Mouse (Mus musculus): ENCODE measurements around the gene Cped1. TPM values are rescaled to one million over a fixed set of nuclear protein-coding genes. Genes with fewer than 3 reads are reported as not detected.
A peak's percentile ranks its signal among the peaks of the same experiment; 100 is the strongest.

The Cped1 gene
- polyA plus RNA-seq, 1 experiment from 2014 or later: 25.0 TPM

DNA sequence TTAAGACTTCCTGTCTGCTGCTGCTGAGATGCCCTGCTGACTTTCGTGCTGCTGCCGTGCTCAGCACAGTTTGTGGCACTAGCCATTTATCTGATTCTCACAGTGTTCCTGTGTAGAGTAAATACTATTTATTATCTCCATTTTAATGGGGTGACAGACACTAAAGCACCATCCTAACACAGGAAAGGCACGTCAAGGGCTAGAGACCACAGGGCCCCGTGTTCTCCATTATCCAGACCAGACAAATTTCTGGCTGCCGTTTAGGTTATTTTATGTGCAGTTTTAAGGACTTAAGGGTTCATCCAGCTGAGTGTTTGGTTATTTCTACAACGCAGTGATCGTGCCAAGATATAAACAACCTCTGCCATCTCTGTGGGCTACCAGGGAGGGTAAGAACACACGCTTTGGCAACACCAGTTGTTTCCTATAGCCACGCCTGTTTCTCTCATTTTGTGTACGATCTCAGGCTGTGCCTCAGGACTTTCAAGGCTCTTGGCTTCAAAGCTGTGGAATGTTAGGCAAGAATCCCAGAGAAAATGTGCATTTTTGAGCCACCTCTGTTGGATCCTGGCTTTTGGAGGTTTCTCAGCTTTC lies 149.4 kb downstream of the Cped1 start:
- H3K9me3 ChIP-seq: no peaks in the 10 kb centered on the region
- no peak overlapping the region for H3K4me2 ChIP-seq
- H3K27me3 ChIP-seq: no peaks in the 10 kb centered on the region
- no peak overlapping the region for H3K9ac ChIP-seq
- H3K4me3 ChIP-seq: no peak overlapping the region
- 29% methylated on average over 10 of the region's 10 CpGs for WGBS
- H3K27ac ChIP-seq: no peak overlapping the region
- ATAC-seq (ENCODE audit: borderline replicate concordance, extremely low read depth, low FRiP score, low TSS enrichment): peak; percentile 57
- H3K4me1 ChIP-seq: peaks cover 8% of the 10 kb centered on the region; the same call in 1 of the 2 replicates
- H3K36me3 ChIP-seq: no peaks in the 10 kb centered on the region

DNA sequence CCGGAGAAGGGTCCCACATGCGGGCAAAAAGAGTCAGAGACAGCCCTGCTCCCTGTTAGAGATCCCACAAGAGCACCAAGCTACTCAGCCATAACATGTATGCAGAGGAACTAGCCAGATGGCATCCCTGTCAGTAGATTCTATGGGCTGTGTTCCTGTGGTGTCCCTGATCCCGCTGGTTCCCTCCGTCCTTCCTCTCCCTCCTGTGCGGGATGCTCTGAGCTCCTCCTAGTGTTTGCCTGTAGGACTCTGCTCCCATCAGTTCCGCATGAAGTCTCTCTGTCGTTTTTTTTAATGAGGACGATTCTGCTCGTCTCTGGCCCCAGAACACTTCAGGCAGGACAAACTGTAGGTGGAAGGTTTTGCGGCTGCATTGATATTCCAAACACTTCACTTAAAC lies 151.1 kb downstream of the Cped1 start:
- Histone ChIP-seq H3K4me2 (no peak overlapping the region), H3K36me3 (no peaks in the 10 kb centered on the region), H3K9me3 (no peaks in the 10 kb centered on the region), H3K27me3 (no peaks in the 10 kb centered on the region), H3K27ac (no peak overlapping the region), H3K9ac (no peak overlapping the region), H3K4me1 (peaks cover 8% of the 10 kb centered on the region; the same call in 1 of the 2 replicates), H3K4me3 (no peak overlapping the region)
- 58% methylated on average over 10 of the region's 10 CpGs for WGBS
- no peak for ATAC-seq (ENCODE audit: borderline replicate concordance, extremely low read depth, low FRiP score, low TSS enrichment)

DNA sequence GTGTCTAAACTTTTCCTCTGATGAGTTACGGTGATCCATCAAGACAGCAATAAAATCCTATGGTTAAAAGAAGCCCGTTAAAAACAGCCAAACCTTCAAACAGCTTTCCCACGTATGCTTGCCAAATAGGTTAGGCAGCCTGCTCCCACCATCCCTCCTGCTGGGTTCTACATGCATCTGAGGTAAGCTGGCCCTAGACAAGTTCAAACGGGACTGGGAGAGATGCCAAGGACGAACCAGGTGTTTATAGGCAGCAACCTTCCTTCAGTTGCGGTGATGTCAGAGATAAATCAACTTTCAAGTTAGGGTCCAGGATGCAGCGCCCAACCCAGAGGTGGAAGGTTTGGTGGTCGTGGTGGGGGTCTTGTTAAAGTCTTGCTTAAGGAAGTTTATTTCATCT lies 155.1 kb downstream of the Cped1 start:
- no peak for ATAC-seq (ENCODE audit: borderline replicate concordance, extremely low read depth, low FRiP score, low TSS enrichment)
- Histone ChIP-seq H3K27ac (no peak overlapping the region), H3K4me3 (no peak overlapping the region), H3K4me2 (no peak overlapping the region), H3K36me3 (peaks cover 9% of the 10 kb centered on the region; the same call in 1 of the 2 replicates), H3K9ac (no peak overlapping the region), H3K9me3 (no peaks in the 10 kb centered on the region), H3K4me1 (no peaks in the 10 kb centered on the region), H3K27me3 (no peaks in the 10 kb centered on the region)
- WGBS: 63% methylated on average over 8 of the region's 8 CpGs

DNA sequence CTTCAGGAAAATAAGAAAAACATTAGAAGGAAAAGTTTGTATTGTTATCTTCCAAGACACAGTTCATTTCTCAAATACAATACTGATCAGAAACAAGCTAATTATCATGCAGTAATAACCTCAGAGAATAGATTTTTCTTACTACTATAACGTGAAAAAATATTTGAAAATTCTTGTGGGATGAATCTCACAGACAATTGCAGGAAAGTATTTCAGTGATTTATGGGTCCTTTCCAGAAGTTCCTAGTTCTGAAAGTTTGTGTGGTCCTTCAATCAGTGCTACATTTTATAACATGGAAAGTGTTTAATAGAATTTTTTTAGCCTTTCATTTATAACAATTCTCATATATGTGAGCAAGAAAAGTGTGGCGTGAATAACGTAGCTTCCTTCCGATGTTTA lies 161.5 kb downstream of the Cped1 start:
- Histone ChIP-seq H3K4me3 (no peak overlapping the region), H3K27ac (no peak overlapping the region), H3K9ac (no peak overlapping the region), H3K4me2 (no peak overlapping the region), H3K9me3 (no peaks in the 10 kb centered on the region), H3K36me3 (peaks cover 19% of the 10 kb centered on the region), H3K4me1 (no peaks in the 10 kb centered on the region), H3K27me3 (no peaks in the 10 kb centered on the region)
- 86% methylated on average over 4 of the region's 4 CpGs for WGBS
- ATAC-seq (ENCODE audit: borderline replicate concordance, extremely low read depth, low FRiP score, low TSS enrichment): no peak

DNA sequence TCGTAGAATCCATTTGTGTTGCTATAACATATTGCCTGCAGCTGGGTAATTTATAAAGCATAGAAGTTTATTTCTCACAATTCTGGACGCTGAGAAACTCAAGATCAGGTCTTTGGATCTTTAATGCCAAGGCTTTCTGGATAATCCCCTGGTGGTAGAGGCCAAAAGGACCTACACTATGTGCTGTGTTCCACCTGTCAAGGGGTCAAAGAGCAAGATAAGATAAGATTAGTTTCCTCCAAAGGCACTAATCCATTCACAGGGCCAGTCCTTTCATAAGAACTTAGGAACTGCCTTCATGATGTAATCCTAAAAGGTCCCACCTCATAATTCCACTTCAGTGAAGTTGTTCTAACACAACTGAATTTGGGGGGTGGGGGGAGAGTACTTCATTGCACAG lies 162.8 kb downstream of the Cped1 start:
- Histone ChIP-seq H3K4me1 (no peaks in the 10 kb centered on the region), H3K4me2 (no peak overlapping the region), H3K9me3 (no peaks in the 10 kb centered on the region), H3K27ac (no peak overlapping the region), H3K4me3 (no peak overlapping the region), H3K36me3 (peaks cover 21% of the 10 kb centered on the region), H3K9ac (no peak overlapping the region), H3K27me3 (no peaks in the 10 kb centered on the region)
- 75% methylated on average over 2 of the region's 2 CpGs for WGBS
- no peak for ATAC-seq (ENCODE audit: borderline replicate concordance, extremely low read depth, low FRiP score, low TSS enrichment)

DNA sequence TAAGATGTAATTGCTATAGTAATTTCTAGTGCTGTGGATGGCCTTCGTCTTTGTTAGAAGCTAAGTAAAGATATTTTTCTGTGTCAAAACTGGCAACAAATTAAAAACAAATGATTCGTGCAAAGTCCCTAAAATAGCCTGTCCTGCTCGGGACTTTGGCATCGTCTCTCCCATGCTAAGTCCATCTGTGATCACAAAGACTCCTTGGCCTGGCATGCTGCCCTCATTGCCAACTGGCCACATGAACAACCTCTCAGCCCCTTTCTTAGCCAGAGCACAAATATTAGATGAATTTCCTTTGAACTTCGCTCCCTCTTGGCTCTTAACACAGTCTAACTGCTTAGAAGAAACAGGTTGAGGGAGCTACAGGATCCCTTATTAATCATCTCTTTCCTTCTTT lies 171.7 kb downstream of the Cped1 start:
- no peaks in the 10 kb centered on the region for H3K9me3 ChIP-seq
- no peaks in the 10 kb centered on the region for H3K27me3 ChIP-seq
- 0 out of 2 replicates have a peak, but pooled peaks cover 2% of the 10 kb centered on the region for H3K4me1 ChIP-seq
- H3K4me2 ChIP-seq: no peak overlapping the region
- H3K36me3 ChIP-seq: no peaks in the 10 kb centered on the region
- WGBS: 43% methylated on average over 5 of the region's 5 CpGs
- H3K9ac ChIP-seq: no peak overlapping the region
- no peak overlapping the region for H3K4me3 ChIP-seq
- ATAC-seq (ENCODE audit: borderline replicate concordance, extremely low read depth, low FRiP score, low TSS enrichment): no peak
- H3K27ac ChIP-seq: no peak overlapping the region

DNA sequence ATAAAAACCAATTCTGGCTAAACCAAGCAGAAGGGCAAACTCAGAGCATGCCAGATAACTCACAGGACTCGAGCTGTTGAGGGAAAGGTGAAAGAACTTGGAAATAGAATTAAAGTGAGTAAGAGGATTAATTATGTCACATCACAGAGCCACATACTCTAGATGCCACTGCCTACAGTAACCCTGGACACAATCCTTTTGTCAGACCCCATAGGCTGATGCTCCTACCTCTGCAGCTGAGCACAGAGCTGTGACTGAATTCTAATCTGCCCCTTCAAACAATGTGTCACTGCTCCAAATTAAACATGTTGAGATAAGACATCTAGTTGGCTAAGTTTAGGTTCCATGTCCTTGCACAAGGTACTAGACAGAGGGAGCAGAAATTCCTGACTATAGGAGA lies 176.2 kb downstream of the Cped1 start:
- no peak for ATAC-seq (ENCODE audit: borderline replicate concordance, extremely low read depth, low FRiP score, low TSS enrichment)
- H3K9me3 ChIP-seq: no peaks in the 10 kb centered on the region
- H3K27me3 ChIP-seq: no peaks in the 10 kb centered on the region
- no peaks in the 10 kb centered on the region for H3K36me3 ChIP-seq
- H3K4me3 ChIP-seq: no peak overlapping the region
- no peak overlapping the region for H3K9ac ChIP-seq
- no peak overlapping the region for H3K27ac ChIP-seq
- WGBS: 44% methylated on average over 1 of the region's 1 CpGs
- 0 out of 2 replicates have a peak, but pooled peaks cover 2% of the 10 kb centered on the region for H3K4me1 ChIP-seq
- H3K4me2 ChIP-seq: no peak overlapping the region

DNA sequence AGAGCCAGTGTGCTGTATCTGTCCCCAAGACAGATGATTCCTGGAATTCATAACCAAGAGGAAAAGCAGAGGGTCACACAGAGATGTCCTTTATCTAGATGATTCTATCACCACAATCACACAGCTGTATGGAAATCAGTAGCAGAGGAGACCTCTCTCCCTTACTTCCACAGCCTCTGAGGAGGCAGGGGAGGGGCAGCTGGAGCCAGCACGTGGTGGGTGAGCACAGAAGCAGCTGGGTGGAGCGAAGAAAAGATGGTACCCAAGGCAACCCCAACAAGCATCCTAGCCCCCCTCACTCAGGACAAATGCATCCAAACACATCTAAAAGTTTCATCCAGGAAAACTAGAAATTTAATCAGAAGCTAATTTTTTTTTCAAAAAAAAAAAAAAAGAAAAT lies 182.7 kb downstream of the Cped1 start:
- 70% methylated on average over 2 of the region's 2 CpGs for WGBS
- ATAC-seq (ENCODE audit: borderline replicate concordance, extremely low read depth, low FRiP score, low TSS enrichment): no peak
- H3K9ac ChIP-seq: no peak overlapping the region
- H3K36me3 ChIP-seq: 0 out of 2 replicates have a peak, but pooled peaks cover 3% of the 10 kb centered on the region
- no peak overlapping the region for H3K4me3 ChIP-seq
- no peak overlapping the region for H3K27ac ChIP-seq
- H3K4me1 ChIP-seq: no peaks in the 10 kb centered on the region
- H3K27me3 ChIP-seq: no peaks in the 10 kb centered on the region
- H3K9me3 ChIP-seq: no peaks in the 10 kb centered on the region
- H3K4me2 ChIP-seq: no peak overlapping the region

DNA sequence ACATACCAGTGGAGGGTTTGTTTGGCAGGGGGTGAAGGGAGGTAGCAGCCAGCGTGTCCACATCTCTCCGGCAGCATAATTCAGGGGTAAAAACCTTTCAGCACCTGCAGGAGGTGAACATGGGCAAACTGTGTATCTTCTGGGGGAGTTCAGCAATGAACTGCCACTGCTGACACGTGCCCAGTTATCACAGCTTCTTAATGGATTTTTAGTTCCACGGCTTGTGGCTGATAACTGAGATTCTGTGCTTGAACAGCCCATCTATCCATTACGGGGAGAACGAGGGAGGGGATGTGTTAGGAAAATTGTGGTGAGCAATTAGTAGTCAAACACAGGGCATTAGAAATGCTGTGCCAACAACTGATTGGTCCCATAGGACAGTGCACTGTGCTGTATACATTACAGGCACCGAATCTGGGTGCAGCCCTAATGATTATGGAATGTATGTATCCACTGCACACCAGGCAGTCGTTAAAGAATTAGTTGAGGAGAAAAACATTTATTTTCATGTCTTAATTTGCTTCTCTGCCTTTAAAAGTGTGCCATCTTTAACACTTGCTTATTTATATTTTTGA lies 193.1 kb downstream of the Cped1 start:
- Histone ChIP-seq H3K9me3 (no peaks in the 10 kb centered on the region), H3K4me1 (no peaks in the 10 kb centered on the region), H3K4me2 (no peak overlapping the region), H3K9ac (no peak overlapping the region), H3K27me3 (no peaks in the 10 kb centered on the region), H3K27ac (no peak overlapping the region), H3K4me3 (no peak overlapping the region), H3K36me3 (no peaks in the 10 kb centered on the region)
- no peak for ATAC-seq (ENCODE audit: borderline replicate concordance, extremely low read depth, low FRiP score, low TSS enrichment)
- WGBS: 60% methylated on average over 8 of the region's 8 CpGs

DNA sequence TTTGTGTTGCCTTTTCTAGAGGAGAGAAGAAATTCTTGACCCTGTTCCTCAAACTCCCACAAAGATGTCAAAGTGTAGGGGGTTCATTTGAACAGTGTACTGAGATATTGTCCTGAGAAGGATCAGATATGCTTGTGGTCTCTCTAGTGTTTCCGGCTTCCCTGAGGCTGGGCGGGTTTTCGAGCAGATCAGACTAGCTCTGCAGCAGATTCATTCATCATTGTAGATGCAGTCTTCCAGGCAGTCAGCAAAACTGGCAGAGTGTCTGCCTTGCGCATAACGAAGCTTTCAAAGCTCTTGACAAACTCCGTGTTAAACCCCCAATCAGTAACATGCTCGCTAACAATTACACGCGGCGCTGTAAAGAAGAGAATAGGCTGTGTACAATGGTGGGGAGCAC lies 194.6 kb downstream of the Cped1 start:
- no peak for ATAC-seq (ENCODE audit: borderline replicate concordance, extremely low read depth, low FRiP score, low TSS enrichment)
- Histone ChIP-seq H3K9ac (no peak overlapping the region), H3K27me3 (no peaks in the 10 kb centered on the region), H3K36me3 (no peaks in the 10 kb centered on the region), H3K4me3 (no peak overlapping the region), H3K4me1 (no peaks in the 10 kb centered on the region), H3K9me3 (no peaks in the 10 kb centered on the region), H3K27ac (no peak overlapping the region), H3K4me2 (no peak overlapping the region)
- 64% methylated on average over 10 of the region's 10 CpGs for WGBS

DNA sequence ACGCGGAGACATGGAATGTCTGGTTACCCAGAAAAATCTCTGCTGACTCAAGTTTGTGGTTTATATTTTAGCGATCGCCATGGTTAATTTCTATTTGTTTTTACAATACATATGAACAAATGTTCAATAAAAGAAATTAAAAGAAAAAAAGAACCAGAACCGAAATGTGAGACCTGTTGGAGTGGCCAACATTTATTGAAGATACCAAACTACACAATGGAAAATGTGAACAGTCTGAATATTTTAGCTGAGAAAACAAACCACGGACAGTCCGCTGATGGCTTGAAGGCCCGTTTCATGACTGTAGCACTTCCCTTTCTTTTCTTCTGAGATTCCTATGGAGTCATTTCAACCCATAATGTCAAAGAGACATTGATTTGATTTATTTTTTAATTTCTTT lies 201.3 kb downstream of the Cped1 start:
- Histone ChIP-seq H3K27ac (no peak overlapping the region), H3K36me3 (no peaks in the 10 kb centered on the region), H3K9ac (no peak overlapping the region), H3K9me3 (no peaks in the 10 kb centered on the region), H3K4me2 (no peak overlapping the region), H3K4me3 (no peak overlapping the region), H3K4me1 (no peaks in the 10 kb centered on the region), H3K27me3 (no peaks in the 10 kb centered on the region)
- ATAC-seq (ENCODE audit: borderline replicate concordance, extremely low read depth, low FRiP score, low TSS enrichment): no peak
- WGBS: 83% methylated on average over 8 of the region's 8 CpGs

DNA sequence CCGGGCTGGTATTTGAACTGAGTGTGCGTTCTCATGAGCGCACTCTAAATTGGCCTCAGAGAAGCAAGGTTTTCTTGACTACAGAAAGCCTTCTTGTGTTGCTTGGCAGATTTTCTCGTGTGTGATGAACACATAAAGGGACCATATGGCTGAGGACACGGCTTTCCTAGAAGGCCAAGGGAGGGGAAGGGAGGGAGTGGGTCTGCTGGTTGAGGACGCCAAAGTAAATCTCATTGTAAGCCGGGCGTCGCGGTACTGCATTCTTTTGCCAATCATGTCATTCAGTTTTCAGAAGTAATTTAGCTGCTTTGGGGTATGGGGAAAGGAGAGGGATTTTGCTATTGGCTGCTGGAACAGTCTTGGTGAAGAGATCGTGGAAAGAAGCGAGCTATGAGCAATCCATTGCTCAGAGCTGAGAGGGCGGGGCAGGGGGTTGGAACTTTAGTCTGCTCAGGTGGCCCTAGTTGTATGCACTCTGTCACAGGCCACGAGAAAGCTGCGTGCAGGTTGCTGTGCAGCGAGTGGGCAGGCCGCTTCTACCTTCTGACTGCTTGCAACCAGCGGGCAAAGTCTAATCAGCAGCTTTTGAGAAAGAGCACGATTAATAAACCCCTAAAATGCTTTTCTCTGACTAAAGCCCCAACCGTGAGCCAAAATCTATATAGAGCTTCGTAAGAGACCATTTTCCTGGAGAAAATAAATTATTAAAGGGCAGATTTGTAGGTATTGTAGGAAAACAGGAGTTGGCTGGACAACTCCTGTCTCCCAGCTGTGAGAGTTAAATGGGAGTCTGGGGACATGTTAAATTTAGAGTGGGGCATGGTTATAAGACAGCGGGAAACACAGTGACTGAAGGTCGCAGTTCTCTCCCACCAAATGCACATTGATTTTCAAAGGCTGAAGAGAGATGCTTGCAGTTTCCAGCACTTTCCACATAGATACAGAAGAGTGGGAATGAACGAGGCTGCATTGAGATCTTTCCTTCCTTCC lies 203.9 kb downstream of the Cped1 start:
- H3K4me1 ChIP-seq: no peaks in the 10 kb centered on the region
- no peak overlapping the region for H3K4me2 ChIP-seq
- ATAC-seq (ENCODE audit: borderline replicate concordance, extremely low read depth, low FRiP score, low TSS enrichment): no peak
- no peaks in the 10 kb centered on the region for H3K27me3 ChIP-seq
- H3K9ac ChIP-seq: no peak overlapping the region
- 76% methylated on average over 24 of the region's 24 CpGs for WGBS
- no peak overlapping the region for H3K4me3 ChIP-seq
- no peak overlapping the region for H3K27ac ChIP-seq
- H3K9me3 ChIP-seq: no peaks in the 10 kb centered on the region
- no peaks in the 10 kb centered on the region for H3K36me3 ChIP-seq
